Mouse (Mus musculus) embryonic facial prominence, embryonic 14.5 days (tissue): ENCODE data around the gene Fads2. TPM values are rescaled to one million over a fixed set of nuclear protein-coding genes. Genes with fewer than 3 reads are reported as not detected.
A peak's percentile ranks its signal among the peaks of the same experiment; 100 is the strongest.

Experiments used
- ATAC-seq: fragments of 200-750 bp; cut with Nextera tagmentation; 2 replicates; pipeline ENCODE4 v1.8.0; 2017; ENCODE audit warnings: low read depth, moderate number of reproducible peaks, moderate TSS enrichment
- DNase-seq: peaks from one replicate; pipeline ENCODE4 v3.0.0-alpha.2; 2015; ENCODE audit warnings: low spot score
- H3K27ac ChIP-seq: fragments of 300-500 bp; sonication (generic); replicated peaks from 2 replicates; pipeline ENCODE4 v1.5.1; 2014; ENCODE audit warnings: low read depth, mild to moderate bottlenecking, low read length, moderate library complexity
- H3K27me3 ChIP-seq: fragments of 300-500 bp; sonication (generic); replicated peaks from 2 replicates; pipeline ENCODE4 v1.6.1; 2014; ENCODE audit warnings: low read length; ENCODE audit not compliant: control insufficient read depth, insufficient read depth
- H3K36me3 ChIP-seq: fragments of 300-500 bp; sonication (generic); 2 replicates; pipeline ENCODE4 v1.6.1; 2014; ENCODE audit warnings: low read length, mixed read lengths; ENCODE audit not compliant: control insufficient read depth, insufficient read depth
- H3K4me1 ChIP-seq: fragments of 300-500 bp; sonication (generic); 2 replicates; pipeline ENCODE4 v1.6.1; 2014; ENCODE audit warnings: antibody characterized with exemption, low read length; ENCODE audit not compliant: control insufficient read depth, insufficient read depth
- H3K4me2 ChIP-seq: fragments of 300-500 bp; sonication (generic); 2 replicates; pipeline ENCODE4 v1.6.1; 2014; ENCODE audit warnings: low read depth, mild to moderate bottlenecking, low read length, moderate library complexity, mixed read lengths
- H3K4me3 ChIP-seq: fragments of 300-500 bp; sonication (generic); 2 replicates; pipeline ENCODE4 v1.5.1; 2014; ENCODE audit warnings: low read depth, mild to moderate bottlenecking, low read length
- H3K9ac ChIP-seq: fragments of 300-500 bp; sonication (generic); 2 replicates; pipeline ENCODE4 v1.6.1; 2014; ENCODE audit warnings: low read depth, mild to moderate bottlenecking, low read length, moderate library complexity, mixed read lengths
- H3K9me3 ChIP-seq: fragments of 300-500 bp; sonication (generic); 2 replicates; pipeline ENCODE4 v1.6.1; 2016; ENCODE audit warnings: low read length; ENCODE audit not compliant: control insufficient read depth
- WGBS: fragments of 180-500 bp; shearing (Covaris S2); extraction: QIAGEN DNeasy Blood & Tissue Kit; methylation state at CpG from one replicate; pipeline ENCODE4 v1.1.7; 2014; 5-methylcytosine and 5-hydroxymethylcytosine counted together
- polyA plus RNA-seq: library from polyadenylated mRNA; unstranded; fragments of >200 nt; fragmentation: Nextera tagmentation; extraction: Ambion mirVana; gene quantifications from 2 replicates; pipeline ENCODE4 v1.2.1, GENCODE M21; 2014

Gene Fads2
- polyA plus RNA-seq, 1 experiment from 2014 or later: 23.4 TPM

GRCm38 (mm10) chr19:10107051-10107611, 5.6 kb upstream of the Fads2 start:
- no peaks in the 10 kb centered on the region for H3K27me3 ChIP-seq
- ATAC-seq (no peak), DNase-seq (no peak)
- no peaks in the 10 kb centered on the region for H3K9me3 ChIP-seq
- no peak overlapping the region for H3K9ac ChIP-seq
- H3K27ac ChIP-seq: no peak overlapping the region
- H3K4me2 ChIP-seq: no peak overlapping the region
- 73% methylated on average over 5 of the region's 5 CpGs for WGBS
- no peak overlapping the region for H3K4me3 ChIP-seq
- no peaks in the 10 kb centered on the region for H3K36me3 ChIP-seq
- H3K4me1 ChIP-seq: 0 out of 2 replicates have a peak, but pooled peaks cover 4% of the 10 kb centered on the region

- ATAC-seq (no peak), DNase-seq (no peak)
- no peak overlapping the region for H3K27ac ChIP-seq
- no peak overlapping the region for H3K9ac ChIP-seq
- H3K36me3 ChIP-seq: no peaks in the 10 kb centered on the region
- no peaks in the 10 kb centered on the region for H3K9me3 ChIP-seq
- 82% methylated on average over 2 of the region's 2 CpGs for WGBS
- no peak overlapping the region for H3K4me2 ChIP-seq
- H3K27me3 ChIP-seq: no peaks in the 10 kb centered on the region
- no peak overlapping the region for H3K4me3 ChIP-seq
- 0 out of 2 replicates have a peak, but pooled peaks cover 4% of the 10 kb centered on the region for H3K4me1 ChIP-seq
These were observed 5.1 kb upstream of the Fads2 start for GRCm38 (mm10) chr19:10106634-10107033.

GRCm38 (mm10) chr19:10105034-10105493, 3.5 kb upstream of the Fads2 start:
- no peak overlapping the region for H3K9ac ChIP-seq
- no peak for ATAC-seq
- H3K27me3 ChIP-seq: no peaks in the 10 kb centered on the region
- WGBS: 79% methylated on average over 10 of the region's 10 CpGs
- H3K4me3 ChIP-seq: no peak overlapping the region
- H3K36me3 ChIP-seq: no peaks in the 10 kb centered on the region
- DNase-seq: no peak
- H3K4me2 ChIP-seq: no peak overlapping the region
- no peaks in the 10 kb centered on the region for H3K9me3 ChIP-seq
- H3K4me1 ChIP-seq: peaks cover 8% of the 10 kb centered on the region
- H3K27ac ChIP-seq: no peak overlapping the region

- H3K9ac ChIP-seq: no peak overlapping the region
- peaks cover 17% of the 10 kb centered on the region for H3K4me1 ChIP-seq
- no peak overlapping the region for H3K4me3 ChIP-seq
- DNase-seq (no peak), ATAC-seq (no peak)
- H3K27me3 ChIP-seq: no peaks in the 10 kb centered on the region
- no peak overlapping the region for H3K4me2 ChIP-seq
- no peaks in the 10 kb centered on the region for H3K9me3 ChIP-seq
- H3K27ac ChIP-seq: no peak overlapping the region
- no peaks in the 10 kb centered on the region for H3K36me3 ChIP-seq
- 86% methylated on average over 6 of the region's 6 CpGs for WGBS
These were observed 2.7 kb upstream of the Fads2 start for GRCm38 (mm10) chr19:10104234-10104633.

- ATAC-seq (no peak), DNase-seq (peak; percentile 29)
- 3% methylated on average over 21 of the region's 25 CpGs for WGBS
These were observed 631 bp upstream of the Fads2 start for GRCm38 (mm10) chr19:10102054-10102700.

GRCm38 (mm10) chr19:10100631-10101071, 895 bp downstream of the Fads2 start:
- Histone ChIP-seq H3K4me2 (peak overlapping the region; percentile 77), H3K4me3 (peak overlapping the region; percentile 75), H3K27ac (peak overlapping the region; percentile 89), H3K9ac (peak overlapping the region; percentile 72), H3K4me1 (peaks cover 25% of the 10 kb centered on the region), H3K36me3 (peaks cover 10% of the 10 kb centered on the region; the same call in 1 of the 2 replicates), H3K9me3 (no peaks in the 10 kb centered on the region), H3K27me3 (no peaks in the 10 kb centered on the region)
- DNase-seq (peak; percentile 88), ATAC-seq (peak; percentile 64)
- under 1% methylated on average over 21 of the region's 21 CpGs for WGBS

More at GRCm38 (mm10) chr19:10102054-10102700, 631 bp upstream of the Fads2 start:
- no peaks in the 10 kb centered on the region for H3K9me3 ChIP-seq
- H3K9ac ChIP-seq: peak overlapping the region; percentile 72
- no peaks in the 10 kb centered on the region for H3K27me3 ChIP-seq
- peaks cover 25% of the 10 kb centered on the region for H3K4me1 ChIP-seq
- peak overlapping the region; percentile 75 for H3K4me3 ChIP-seq
- peak overlapping the region; percentile 89 for H3K27ac ChIP-seq
- H3K4me2 ChIP-seq: peak overlapping the region; percentile 77
- H3K36me3 ChIP-seq: no peaks in the 10 kb centered on the region

GRCm38 (mm10) chr19:10097826-10098225, 3.7 kb downstream of the Fads2 start:
- 80% methylated on average over 5 of the region's 5 CpGs for WGBS
- no peak for DNase-seq
- peaks cover 25% of the 10 kb centered on the region for H3K4me1 ChIP-seq

GRCm38 (mm10) chr19:10096371-10096876, 5.1 kb downstream of the Fads2 start:
- no peaks in the 10 kb centered on the region for H3K27me3 ChIP-seq
- H3K9me3 ChIP-seq: no peaks in the 10 kb centered on the region
- no peak overlapping the region for H3K4me3 ChIP-seq
- no peak overlapping the region for H3K4me2 ChIP-seq
- 76% methylated on average over 2 of the region's 2 CpGs for WGBS
- no peak for DNase-seq
- ATAC-seq: no peak
- peaks cover 24% of the 10 kb centered on the region for H3K36me3 ChIP-seq
- peaks cover 21% of the 10 kb centered on the region for H3K4me1 ChIP-seq
- H3K27ac ChIP-seq: no peak overlapping the region
- no peak overlapping the region for H3K9ac ChIP-seq

More at GRCm38 (mm10) chr19:10097826-10098225, 3.7 kb downstream of the Fads2 start:
- peaks cover 21% of the 10 kb centered on the region for H3K36me3 ChIP-seq
- H3K27ac ChIP-seq: no peak overlapping the region
- H3K9ac ChIP-seq: no peak overlapping the region
- H3K27me3 ChIP-seq: no peaks in the 10 kb centered on the region
- no peak overlapping the region for H3K4me3 ChIP-seq
- no peak overlapping the region for H3K4me2 ChIP-seq
- no peak for ATAC-seq
- H3K9me3 ChIP-seq: no peaks in the 10 kb centered on the region
